Mouse (Mus musculus): ENCODE results near the gene Gpr156.

The Gpr156 gene

GRCm38 (mm10) chr16:37916818-37917201 is 514 bp downstream of the Gpr156 start:
- in situ Hi-C loops (cut with MboI, MseI), result no loop called here

- in situ Hi-C loops (cut with MboI, MseI), result no loop called here
Measured at GRCm38 (mm10) chr16:37919000-37919399, 2.7 kb downstream of the Gpr156 start.

DNA sequence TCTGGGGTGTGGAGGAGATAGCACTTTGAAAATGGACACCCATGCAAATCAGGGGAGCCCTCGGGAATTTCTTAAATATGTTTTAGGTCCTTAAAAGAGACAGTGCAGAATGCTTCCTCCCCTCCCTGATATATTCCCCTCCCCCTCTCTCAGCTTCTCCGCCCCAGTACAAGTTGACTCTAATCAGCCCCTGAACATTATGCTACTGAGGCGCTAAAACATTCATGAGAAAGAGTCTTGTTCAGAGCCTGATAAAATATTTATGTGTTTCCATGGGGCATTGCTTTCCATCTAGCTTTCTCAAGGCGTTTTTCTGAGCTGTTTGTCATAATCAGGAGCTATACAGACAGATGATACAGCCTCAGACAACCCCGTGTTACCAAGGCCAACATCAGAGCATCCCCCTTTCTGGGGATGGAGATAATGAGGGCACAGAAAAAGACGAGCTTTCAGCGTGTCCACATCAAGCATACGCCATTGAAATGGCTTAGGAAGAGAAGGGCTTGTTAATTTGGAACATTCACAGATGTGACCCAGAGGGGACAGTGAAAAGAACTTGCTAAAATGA is 4.6 kb downstream of the Gpr156 start:
- in situ Hi-C loops (cut with MboI, MseI), result no loop called here

DNA sequence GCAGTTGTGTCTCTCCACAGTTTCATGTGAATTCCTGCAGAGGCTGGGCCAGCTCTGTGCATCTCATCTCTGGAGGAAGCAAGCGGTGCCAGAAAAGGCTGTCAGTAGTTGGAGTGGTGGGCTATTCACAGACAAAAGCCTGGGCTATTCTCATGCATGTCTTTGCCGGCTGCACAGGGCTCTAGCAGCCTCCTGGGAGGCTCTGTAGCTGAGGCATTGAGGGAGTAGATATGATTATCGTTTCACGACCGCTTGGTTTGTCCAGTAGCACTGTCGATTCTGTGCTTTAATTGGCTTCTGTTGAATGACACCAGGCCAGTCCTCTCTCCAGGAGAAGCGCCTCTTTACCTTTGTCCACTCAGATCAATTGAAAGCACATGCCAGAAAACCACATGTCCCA is 9.8 kb downstream of the Gpr156 start:
- in situ Hi-C loops (cut with MboI, MseI), result no loop called here

DNA sequence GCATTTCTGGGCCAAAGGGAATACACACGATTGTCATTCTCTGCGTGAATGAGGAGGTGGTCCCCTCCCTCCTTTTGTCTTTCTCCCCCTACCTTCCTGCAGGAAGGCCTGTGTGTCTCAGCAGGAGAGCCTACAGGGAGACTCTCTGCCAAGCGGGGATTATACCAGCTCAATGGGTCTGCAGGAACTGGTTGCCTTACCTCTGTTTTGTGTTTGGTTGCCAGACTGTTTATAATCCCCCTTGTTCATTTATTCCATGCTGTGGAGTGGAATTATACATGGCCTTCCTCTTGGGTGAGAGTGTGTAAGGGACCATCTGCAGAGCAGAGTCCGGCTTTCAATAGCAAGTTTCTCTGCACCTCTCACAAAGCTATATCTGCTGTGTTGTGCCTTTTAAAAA is 10.8 kb downstream of the Gpr156 start:
- in situ Hi-C loops (cut with MboI, MseI), result no loop called here

- in situ Hi-C loops (cut with MboI, MseI), result no loop called here
Measured at GRCm38 (mm10) chr16:37929006-37929405, 12.7 kb downstream of the Gpr156 start.

DNA sequence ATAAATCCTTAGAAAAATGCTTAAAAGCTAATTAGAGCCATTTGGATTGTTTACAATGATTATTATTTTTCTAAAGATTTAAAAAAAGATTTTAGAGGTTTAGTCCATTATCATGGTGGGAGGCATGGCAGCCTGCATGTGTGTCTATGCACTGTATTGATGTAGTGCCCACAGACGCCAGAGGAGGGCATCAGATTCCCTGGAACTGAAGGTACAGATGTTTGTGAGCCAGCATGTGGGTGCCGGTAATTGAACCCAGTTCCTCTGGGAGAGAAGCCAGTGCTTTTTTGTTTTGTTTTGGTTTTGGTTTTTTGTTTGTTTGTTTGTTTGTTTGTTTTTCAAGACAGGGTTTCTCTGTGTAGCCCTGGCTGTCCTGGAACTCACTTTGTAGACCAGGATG is 13.3 kb downstream of the Gpr156 start:
- in situ Hi-C loops (cut with MboI, MseI), result no loop called here

- in situ Hi-C loops (cut with MboI, MseI), result no loop called here
Measured at GRCm38 (mm10) chr16:37934932-37935331, 18.6 kb downstream of the Gpr156 start.

GRCm38 (mm10) chr16:37937276-37937675 is 21.0 kb downstream of the Gpr156 start:
- in situ Hi-C loops (cut with MboI, MseI), result no loop called here

- in situ Hi-C loops (cut with MboI, MseI), result no loop called here
Measured at GRCm38 (mm10) chr16:37938125-37939081, 22.1 kb downstream of the Gpr156 start.

DNA sequence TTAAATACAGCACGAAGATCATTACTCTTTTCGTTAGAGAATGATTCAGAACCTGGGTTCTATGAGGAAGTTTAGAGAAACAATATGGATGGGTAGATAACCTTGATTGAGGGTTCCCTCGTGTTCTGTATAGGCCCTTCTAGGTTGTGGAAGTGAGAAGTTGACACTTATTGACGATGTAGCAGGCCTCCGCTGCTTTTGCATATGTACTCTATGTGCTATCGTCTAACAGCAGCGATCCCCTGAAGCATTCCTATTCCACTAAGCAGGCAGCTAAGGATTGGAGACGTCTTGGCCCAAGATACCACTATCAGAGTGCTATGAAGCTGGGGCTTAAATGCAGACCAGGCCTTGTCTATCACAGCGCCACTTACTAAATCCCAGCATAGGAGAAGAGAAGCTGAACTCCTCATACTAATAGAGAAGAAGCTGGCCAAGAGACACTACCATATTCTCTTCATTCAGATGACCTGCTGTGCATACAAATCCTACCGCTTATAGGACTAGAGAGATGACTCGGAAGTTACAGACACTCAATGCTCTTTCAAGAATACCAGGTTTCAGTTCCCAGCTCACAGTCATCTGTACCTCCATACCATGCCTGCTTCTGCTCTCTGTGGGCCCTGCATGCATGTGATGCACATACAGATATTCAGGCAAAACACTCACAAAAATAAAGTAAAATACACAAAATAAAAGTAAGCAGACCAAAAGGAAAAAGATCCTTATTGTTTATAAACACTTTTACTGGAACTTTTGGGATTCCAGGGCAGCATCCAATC is 23.0 kb downstream of the Gpr156 start:
- in situ Hi-C loops (cut with MboI, MseI), result no loop called here

- in situ Hi-C loops (cut with MboI, MseI), result no loop called here
Measured at GRCm38 (mm10) chr16:37940291-37940690, 24.0 kb downstream of the Gpr156 start.

GRCm38 (mm10) chr16:37943701-37944100 is 27.4 kb downstream of the Gpr156 start:
- in situ Hi-C loops (cut with MboI, MseI), result no loop called here

GRCm38 (mm10) chr16:37945031-37945796 is 28.9 kb downstream of the Gpr156 start:
- in situ Hi-C loops (cut with MboI, MseI), result no loop called here

- in situ Hi-C loops (cut with MboI, MseI), result no loop called here
Measured at GRCm38 (mm10) chr16:37947160-37947559, 30.9 kb downstream of the Gpr156 start.

DNA sequence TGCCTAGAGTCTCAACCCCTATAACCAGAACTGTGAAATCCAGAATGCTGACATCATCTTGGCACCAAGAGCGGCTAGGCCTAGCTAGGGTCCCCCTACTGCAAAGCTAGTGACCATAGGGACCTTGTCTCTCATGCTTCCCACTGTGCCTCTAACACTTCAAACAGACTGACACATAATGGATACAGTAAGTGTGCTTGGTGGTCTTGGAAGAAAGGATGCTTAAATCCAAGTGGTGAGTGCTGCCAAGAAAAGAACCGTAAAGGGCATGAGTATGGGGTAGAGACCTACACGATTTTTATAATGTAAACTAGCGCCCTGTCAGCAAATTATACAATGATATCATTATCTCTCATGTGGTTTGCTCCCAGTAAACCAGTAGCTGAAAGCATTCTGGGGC is 32.1 kb downstream of the Gpr156 start:
- in situ Hi-C loops (cut with MboI, MseI), result no loop called here

- in situ Hi-C loops (cut with MboI, MseI), result loop anchor here in 1 of 2 experiments (5.0 kb wide), 1 partner anchor 264 kb away; no protein-coding TSS in a partner anchor
Measured at GRCm38 (mm10) chr16:37951171-37951570, 34.9 kb downstream of the Gpr156 start.

GRCm38 (mm10) chr16:37953186-37953585 is 36.9 kb downstream of the Gpr156 start:
- in situ Hi-C loops (cut with MboI, MseI), result loop anchor here in 1 of 2 experiments (5.0 kb wide), 1 partner anchor 266 kb away; no protein-coding TSS in a partner anchor

GRCm38 (mm10) chr16:37953991-37954942 is 38.0 kb downstream of the Gpr156 start:
- in situ Hi-C loops (cut with MboI, MseI), result loop anchor here in 1 of 2 experiments (5.0 kb wide), 1 partner anchor 267 kb away; no protein-coding TSS in a partner anchor

- in situ Hi-C loops (cut with MboI, MseI), result no loop called here
Measured at GRCm38 (mm10) chr16:37955336-37955917, 39.1 kb downstream of the Gpr156 start.

All from T-helper 17 cell (primary cell).